Mouse (Mus musculus) right cerebral cortex, adult 18-20 months (tissue): Measurements from ENCODE around the gene Tmem63a.

Experiments
- DNase-seq: peaks from one replicate; pipeline ENCODE4 v3.0.0; 2022; ENCODE audit warnings: mixed read lengths

Gene Tmem63a

DNA sequence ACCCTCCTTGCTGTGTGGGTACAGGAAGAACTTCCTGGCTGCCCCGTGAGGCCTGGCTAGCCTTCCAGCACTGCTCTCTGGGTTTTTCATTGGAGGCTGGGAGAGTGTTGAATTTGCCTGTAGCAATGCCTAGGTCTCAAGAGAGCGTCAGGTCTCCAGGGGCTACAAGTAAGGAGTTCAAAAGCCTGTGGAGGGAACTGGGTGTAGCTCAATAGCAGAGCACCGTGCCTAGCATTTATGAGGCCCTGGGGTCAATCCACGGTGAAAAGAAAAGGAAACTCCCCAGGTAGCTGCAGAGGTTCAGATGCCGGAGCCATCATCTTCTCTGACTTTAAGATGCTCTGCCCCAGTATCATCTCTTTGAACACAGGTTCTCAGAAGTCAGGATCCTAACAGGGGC is 69.5 kb downstream of the Tmem63a start:
- no peak for DNase-seq

DNA sequence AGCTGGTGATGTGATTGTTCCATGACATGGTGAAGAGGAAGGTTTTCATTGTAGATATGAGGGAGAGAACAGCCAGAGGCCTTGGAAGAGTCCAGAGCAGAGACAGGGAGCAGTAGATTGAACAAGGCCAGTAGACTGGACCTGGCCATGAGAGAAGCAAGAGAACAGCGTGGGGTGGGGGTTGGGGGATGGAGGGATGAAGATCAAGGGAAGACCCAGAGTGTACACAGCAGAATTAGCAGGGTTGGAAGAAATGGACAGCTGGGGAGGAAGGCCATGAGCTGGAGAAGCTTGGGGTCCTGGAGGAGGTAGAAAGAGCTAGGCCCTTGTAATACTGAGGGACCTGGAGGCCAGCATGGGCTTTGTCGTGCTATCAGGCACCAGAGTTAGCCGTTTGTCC is 70.3 kb downstream of the Tmem63a start:
- DNase-seq = no peak

DNA sequence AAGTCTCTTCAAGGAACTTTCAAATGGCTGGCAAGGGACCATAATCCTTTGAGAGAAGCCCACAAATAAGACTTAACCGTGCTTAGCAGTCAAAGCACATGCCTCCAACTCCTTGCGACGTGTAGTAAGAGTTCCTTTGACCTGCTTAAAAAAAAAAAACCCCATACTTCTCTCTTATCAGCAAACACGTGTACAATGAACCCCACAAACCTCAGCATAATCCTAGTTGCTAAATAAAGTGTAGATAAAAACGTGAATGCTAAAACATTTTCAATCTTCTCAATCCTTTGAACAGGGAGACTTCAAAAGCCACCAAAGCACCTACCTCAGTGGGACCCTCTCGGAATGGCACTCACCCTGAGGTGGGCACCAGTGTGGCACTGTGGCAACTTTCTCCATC is 71.3 kb downstream of the Tmem63a start:
- no peak for DNase-seq

DNA sequence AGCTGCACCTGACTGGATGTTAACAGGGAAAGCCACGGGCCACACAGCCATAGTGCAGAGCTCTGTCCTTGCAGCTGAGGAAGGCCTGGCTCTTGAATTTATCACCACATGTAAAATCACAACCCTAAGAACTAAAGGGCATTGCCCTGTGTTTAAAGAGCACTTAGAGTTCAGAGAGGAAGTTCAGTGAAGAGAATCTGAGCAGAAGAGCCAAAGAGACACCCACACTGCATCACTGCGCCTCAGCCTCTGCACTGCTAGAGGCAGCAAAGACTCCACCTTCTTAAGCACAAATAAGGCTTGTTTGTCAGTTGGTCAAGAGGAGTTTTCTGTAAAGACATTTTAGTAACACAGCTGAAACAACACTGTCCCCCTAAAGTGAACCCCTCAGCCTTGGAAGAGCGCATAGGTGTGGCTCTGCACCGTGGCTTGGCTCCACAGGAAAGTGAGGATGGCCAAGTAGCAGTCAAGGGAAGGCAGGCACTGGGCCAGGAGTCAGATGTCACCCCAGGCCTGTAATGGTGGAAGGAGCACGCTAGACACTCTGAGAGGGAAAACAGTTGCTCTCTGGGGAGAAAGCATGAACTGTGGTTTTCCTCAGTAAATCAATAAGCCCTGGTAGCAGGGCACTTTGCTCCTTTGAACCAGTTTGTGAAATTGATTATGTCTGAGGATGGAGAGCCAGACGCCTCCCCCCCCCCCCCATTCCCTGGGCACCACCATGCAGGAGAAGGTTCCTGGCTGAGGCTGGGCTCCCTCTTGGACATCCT is 72.8 kb downstream of the Tmem63a start:
- no peak for DNase-seq

DNA sequence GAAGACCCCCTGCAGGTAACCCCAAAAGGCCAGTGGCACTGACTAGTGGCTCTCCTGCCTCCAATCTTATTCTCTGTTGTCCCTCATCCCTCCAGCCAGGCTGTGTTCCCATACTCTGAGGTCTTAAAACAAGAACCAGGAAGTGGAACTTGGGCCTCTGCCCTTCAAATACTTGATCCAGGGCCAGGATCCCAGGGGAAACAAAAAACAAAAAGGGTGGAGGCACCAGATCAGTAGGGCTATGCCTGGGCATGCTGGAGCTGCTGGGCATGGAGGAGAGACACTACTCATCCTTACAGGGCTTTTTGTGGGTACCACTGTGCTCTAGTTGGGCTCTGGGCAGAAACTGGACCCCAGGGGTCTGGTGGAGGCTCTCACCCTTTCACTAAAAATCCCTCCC is 73.4 kb downstream of the Tmem63a start:
- DNase-seq = peak; percentile 36

DNA sequence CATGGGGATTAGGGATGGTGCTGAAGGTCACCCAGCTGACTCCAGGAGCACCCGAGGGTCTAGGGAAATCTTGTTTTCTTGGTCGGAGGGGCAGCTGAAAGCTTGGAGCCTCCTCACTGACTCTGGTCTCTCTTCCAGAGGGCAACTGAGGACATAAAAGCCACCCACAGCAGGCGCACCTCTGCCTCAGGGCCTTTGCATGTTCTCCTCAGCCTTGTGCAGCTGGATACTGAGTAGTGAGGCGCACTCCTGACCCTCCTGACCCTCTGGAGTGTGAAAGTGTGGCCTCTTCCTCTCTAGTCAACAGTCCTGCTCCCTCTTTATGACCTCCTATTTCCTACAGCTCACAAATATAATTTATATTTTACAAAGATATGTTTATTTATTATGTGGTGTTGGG is 73.9 kb downstream of the Tmem63a start:
- DNase-seq = no peak

DNA sequence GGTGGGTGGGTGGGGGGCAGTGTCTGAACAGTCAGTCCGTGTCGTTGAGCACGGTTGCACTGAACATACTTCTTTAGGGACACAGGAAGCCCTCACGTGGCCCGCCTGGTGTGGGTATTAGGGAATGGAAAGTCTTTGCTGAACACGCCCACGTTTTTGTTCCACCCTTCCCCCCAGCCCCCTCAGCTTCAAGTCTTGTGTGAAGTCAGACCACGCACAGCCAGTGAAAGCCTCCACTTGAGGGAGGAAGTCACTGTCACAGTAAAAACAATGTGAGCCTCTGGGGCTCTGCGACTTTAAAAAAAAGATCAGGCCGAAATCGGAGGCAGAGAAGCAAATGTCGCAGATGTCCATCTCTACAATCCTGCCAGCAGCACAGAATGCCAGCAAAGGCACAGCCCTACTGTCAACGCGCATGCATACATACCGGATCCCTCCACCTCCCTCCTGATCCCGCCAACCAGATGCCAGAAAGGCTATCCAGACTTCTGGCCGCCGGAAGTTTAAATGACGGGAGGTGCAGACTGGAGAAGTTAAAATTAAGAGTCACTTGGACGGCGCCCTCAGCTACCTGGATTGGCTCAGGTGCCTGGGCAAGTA is 74.5 kb downstream of the Tmem63a start:
- peak; percentile 78 for DNase-seq

DNA sequence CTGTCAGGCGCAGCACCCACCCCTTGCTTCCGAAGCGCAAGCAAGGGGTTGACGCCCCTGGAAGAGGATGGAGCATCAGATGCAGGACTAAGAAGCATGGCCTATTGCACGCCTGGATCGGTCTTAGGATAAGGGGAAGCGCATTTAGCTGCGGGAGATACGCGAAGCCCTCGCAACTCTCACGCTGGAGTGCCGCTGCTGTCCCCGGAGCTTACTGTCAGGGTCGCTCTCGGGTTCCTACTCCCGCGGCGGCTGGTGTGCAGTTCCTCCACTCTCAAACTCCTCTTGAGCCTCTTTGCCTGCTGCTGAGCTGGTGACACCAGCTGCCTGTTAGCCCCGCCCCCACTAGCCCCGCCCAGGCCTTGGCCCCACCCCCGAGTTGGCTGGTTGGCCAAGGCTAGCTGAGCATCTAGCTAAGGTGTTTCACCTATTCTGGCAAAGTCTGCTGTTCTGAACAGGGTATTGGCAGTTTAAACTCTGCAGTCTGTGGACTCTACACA is 75.1 kb downstream of the Tmem63a start:
- DNase-seq = peak; percentile 69

DNA sequence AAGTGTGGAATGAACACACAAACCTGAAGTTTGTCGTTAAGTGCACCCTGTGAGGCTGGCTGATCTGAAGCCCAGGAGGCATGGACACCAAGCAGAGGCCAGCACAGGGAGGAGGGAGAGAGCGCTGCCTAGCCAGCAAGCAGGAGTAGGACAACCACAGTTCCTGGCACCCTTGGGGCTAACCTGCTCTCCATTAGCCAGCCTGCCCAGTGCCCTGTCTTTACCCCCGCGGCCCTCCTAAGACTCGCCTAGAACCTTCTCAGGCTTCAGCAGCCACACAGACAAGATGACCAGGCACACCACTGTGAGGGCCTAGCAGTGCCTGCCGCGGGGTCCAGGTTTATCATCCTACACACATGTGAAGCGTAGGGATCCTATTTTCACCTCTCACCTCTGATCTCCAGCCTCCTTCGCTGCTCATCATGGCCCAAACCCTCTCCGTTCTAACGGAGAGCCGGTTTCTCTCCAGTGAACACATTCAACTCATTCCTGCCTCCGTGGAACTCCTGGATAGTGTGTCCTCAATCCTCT is 75.8 kb downstream of the Tmem63a start:
- DNase-seq = no peak

DNA sequence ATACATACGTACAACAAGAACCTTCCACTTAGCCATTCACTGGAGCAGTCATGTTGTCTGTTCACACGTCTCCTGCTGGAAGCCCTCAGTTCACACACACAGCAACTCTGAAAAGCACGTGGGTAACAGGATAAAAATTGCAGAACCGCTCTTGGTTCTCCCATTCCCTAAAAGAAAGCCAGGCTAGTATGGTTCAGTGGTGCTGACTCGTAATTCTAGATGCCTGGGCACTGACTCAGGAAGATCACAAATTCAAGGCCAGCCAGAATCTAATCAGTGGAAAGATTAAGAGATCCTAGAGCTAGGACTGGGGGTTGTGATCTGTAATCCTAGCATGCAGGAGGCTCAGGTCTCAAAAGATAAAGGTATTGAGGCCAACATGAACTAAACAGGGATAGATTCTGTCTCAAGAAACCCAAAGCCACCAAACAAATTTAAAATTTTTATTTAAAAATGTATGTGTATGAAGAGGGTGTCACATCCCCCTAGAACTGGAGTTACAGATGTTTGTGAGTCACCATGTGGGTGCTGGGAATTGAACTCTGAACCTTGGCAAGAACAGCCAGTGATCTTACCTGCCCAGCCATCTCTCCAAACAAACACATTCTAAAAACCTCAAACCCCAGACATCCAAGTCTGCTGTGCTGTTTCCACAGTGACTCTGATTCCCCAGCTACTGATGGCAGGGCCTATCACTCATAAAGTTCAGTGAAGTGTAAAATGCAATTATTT is 78.8 kb downstream of the Tmem63a start, which contains the start of gene Ephx1:
Ephx1 (minus strand) TSS at position 149 of the 732 bp plus-strand sequence.
- no peak for DNase-seq

DNA sequence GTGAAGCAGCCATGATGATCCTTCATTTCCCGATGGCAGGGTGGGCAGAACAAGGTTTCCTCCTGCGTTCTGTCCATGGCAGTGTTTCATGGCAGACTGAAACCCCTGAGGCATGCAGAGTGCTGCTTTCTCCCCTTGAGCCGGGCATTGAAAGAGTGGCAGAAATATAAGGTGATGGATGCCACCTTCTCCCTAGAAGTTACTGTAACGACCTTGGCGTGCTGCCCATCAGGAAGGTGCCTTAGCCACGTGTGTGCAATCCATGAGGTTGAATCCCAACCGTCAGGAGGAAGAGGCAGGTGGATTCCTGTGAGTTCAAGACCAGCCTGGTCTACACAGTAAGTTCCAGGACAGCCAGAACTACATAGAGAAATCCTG is 79.3 kb downstream of the Tmem63a start:
- no peak for DNase-seq

DNA sequence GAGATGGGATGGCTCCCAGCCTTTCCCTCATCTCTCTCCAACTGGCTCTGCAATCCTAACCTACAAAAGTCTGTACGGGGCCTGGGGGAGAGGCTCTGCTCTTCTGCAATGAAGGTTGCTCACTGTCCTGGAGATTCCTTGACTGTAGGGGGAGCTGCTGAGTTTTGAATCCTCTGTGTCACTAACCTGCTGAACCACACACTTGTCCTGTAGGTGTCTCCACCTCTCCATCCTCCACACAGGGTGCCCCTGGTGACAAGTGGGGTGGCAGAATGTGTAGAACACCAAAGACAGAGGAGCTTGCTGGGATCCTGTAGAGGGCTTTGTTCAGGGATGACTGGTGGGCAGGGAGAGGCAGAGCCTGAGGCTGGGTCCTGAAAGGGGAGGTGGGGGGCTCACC is 80.1 kb downstream of the Tmem63a start:
- DNase-seq = peak; percentile 59
